Mouse (Mus musculus): ENCODE data around the gene Ccdc59. TPM values are rescaled to one million over a fixed set of nuclear protein-coding genes. Genes with fewer than 3 reads are reported as not detected.
A peak's percentile ranks its signal among the peaks of the same experiment; 100 is the strongest.

Ccdc59 gene
- polyA plus RNA-seq, 1 experiment from 2014 or later: 52.4 TPM

DNA sequence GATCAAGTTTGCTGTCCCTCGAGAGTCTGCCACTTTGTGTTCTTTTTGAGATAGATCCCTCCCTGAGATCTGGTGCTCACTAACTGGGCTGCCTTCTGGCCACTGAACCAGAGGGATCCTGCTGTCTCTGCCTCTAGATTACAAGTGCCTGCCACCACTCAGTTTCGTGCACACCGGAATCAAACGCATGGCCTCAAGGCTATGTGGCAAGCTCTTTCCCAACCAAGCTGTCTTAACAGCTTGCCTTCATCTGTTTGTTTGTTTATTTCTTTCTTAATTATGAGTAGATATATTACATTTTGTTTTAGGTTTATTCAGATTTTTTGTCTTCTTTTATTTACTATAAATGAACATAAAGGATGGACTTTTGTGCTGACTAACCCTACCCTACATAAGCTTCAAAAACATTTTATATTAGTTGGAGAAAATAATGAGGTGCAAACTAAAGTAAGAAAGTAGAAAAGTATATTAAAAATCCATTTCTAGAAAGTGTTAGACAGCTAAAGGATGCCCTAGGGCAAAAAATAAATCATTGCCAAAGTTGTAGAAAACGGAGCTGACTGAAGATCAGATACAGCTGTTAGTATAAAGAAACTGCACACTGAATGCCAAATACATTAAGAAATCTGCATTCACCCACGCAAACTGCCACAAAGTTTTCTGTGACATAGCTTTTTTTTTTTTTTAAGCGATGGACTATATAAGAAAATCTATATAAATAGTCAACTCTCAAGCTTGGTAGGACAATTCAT is 34.4 kb upstream of the Ccdc59 start:
- TF ChIP-seq CTCF (IDR thresholded peaks at IDR 0.05; ENCODE audit: low read depth): no peak
- H3K9me3 ChIP-seq (ENCODE audit: low read depth, low read length): no peaks in the 10 kb centered on the region
- no peak overlapping the region for H3K9ac ChIP-seq
- no peak overlapping the region for H3K4me2 ChIP-seq
- no peaks in the 10 kb centered on the region for H3K4me1 ChIP-seq (ENCODE audit: insufficient read depth)
- H3K4me3 ChIP-seq (ENCODE audit: low read depth, low read length): no peak overlapping the region
- WGBS: 36% methylated on average over 7 of the region's 7 CpGs
- no peaks in the 10 kb centered on the region for H3K27me3 ChIP-seq (ENCODE audit: insufficient read depth, low read length)
- ATAC-seq (ENCODE audit: insufficient read depth): peak; percentile 91
- H3K27ac ChIP-seq (ENCODE audit: low read depth): no peak overlapping the region
- DNase-seq: peak; percentile 92
- no peaks in the 10 kb centered on the region for H3K36me3 ChIP-seq (ENCODE audit: insufficient read depth)

DNA sequence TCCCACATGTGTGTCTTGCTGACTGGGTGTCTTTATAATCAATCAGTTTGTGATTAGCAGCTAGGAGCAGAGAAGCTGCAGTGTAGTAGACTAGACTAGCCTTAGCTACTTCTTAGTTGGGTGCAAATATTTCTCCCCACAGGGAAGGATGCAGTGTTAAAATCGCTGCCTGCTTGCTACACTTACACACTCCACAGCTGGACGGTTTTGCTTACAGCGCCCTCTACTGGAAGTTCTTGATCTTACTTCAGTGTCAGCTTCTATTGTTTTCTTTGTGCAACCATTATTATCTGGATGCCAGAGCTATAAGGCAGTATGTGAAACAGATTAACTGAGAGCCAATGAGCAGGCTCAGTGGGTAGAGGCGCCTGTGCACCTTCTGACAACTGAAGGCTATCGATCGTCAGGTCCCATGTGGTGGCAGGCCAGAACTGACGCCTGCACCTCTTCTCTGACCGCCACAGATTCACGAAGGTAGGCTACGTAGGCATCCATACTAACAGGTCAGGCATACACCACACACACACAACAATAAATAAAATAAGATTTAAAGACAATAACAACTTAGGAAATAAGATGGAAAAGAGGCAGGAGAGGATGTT is 6.1 kb upstream of the Ccdc59 start:
- 65% methylated on average over 10 of the region's 10 CpGs for WGBS
- H3K4me1 ChIP-seq (ENCODE audit: insufficient read depth): no peaks in the 10 kb centered on the region
- H3K4me2 ChIP-seq: no peak overlapping the region
- peak; percentile 49; the same call in 1 of the 2 replicates for ATAC-seq (ENCODE audit: insufficient read depth)
- DNase-seq: peak; percentile 73
- H3K27ac ChIP-seq (ENCODE audit: low read depth): no peak overlapping the region
- H3K4me3 ChIP-seq (ENCODE audit: low read depth, low read length): no peak overlapping the region
- peak; percentile 53 for TF ChIP-seq CTCF (IDR thresholded peaks at IDR 0.05; ENCODE audit: low read depth)
- no peak overlapping the region for H3K9ac ChIP-seq
- 0 out of 2 replicates have a peak, but pooled peaks cover 2% of the 10 kb centered on the region for H3K36me3 ChIP-seq (ENCODE audit: insufficient read depth)
- H3K9me3 ChIP-seq (ENCODE audit: low read depth, low read length): no peaks in the 10 kb centered on the region
- no peaks in the 10 kb centered on the region for H3K27me3 ChIP-seq (ENCODE audit: insufficient read depth, low read length)

DNA sequence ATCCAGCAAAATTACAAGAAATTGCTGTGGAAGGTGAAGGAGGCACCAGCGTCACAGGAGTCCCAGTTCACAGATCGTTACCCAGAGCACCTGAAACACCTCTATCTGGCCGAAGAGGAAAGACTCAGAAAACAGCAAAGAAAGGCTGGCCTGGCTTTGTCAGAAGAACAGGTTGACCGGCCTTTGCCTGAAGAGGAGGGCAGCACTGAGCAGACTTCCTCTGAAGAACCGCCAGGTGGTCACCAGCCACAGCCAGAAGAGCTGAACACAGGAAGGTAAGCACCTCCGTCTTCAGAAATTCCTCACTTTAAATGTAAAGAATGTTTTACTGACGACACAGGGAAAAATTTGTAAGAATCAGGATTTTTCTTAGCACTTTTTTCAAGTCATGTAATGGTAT is 1.7 kb downstream of the Ccdc59 start:
- Histone ChIP-seq H3K9ac (no peak overlapping the region), H3K27me3 (ENCODE audit: insufficient read depth, low read length) (no peaks in the 10 kb centered on the region), H3K4me2 (peak overlapping the region; percentile 69), H3K27ac (ENCODE audit: low read depth) (no peak overlapping the region), H3K4me1 (ENCODE audit: insufficient read depth) (peaks cover 4% of the 10 kb centered on the region; the same call in 1 of the 2 replicates), H3K4me3 (ENCODE audit: low read depth, low read length) (0 out of 2 replicates have a peak overlapping the region, but pooled peaks have one; percentile 17), H3K36me3 (ENCODE audit: insufficient read depth) (peaks cover 51% of the 10 kb centered on the region), H3K9me3 (ENCODE audit: low read depth, low read length) (no peaks in the 10 kb centered on the region)
- WGBS: 74% methylated on average over 7 of the region's 7 CpGs
- DNase-seq (no peak), ATAC-seq (ENCODE audit: insufficient read depth) (no peak)
- TF ChIP-seq CTCF (IDR thresholded peaks at IDR 0.05; ENCODE audit: low read depth): peak; percentile 20

DNA sequence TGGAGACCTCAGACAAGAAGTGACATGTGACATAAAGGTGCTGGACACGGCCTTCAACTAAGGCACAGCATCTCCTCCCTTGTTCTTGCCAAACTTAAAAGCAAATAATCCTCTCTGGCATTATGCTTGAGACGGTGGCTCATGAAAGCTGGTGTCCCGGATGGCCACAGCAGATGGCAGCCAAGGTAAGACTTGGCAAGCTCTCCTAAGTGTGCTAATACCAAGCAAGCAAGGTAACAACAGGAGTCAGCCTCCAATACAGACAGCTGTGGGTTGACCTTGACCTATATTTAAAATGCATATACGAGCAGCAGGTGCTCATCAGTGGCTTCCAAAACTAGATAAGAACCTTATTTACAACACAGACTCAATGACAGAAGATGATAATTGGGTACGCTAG is 9.4 kb downstream of the Ccdc59 start:
- H3K27me3 ChIP-seq (ENCODE audit: insufficient read depth, low read length): no peaks in the 10 kb centered on the region
- H3K4me2 ChIP-seq: no peak overlapping the region
- H3K9ac ChIP-seq: no peak overlapping the region
- WGBS: 85% methylated on average over 5 of the region's 5 CpGs
- TF ChIP-seq CTCF (IDR thresholded peaks at IDR 0.05; ENCODE audit: low read depth): no peak
- no peak for DNase-seq
- no peaks in the 10 kb centered on the region for H3K9me3 ChIP-seq (ENCODE audit: low read depth, low read length)
- H3K4me3 ChIP-seq (ENCODE audit: low read depth, low read length): no peak overlapping the region
- H3K36me3 ChIP-seq (ENCODE audit: insufficient read depth): peaks cover 53% of the 10 kb centered on the region
- H3K27ac ChIP-seq (ENCODE audit: low read depth): no peak overlapping the region
- no peaks in the 10 kb centered on the region for H3K4me1 ChIP-seq (ENCODE audit: insufficient read depth)
- no peak for ATAC-seq (ENCODE audit: insufficient read depth)

DNA sequence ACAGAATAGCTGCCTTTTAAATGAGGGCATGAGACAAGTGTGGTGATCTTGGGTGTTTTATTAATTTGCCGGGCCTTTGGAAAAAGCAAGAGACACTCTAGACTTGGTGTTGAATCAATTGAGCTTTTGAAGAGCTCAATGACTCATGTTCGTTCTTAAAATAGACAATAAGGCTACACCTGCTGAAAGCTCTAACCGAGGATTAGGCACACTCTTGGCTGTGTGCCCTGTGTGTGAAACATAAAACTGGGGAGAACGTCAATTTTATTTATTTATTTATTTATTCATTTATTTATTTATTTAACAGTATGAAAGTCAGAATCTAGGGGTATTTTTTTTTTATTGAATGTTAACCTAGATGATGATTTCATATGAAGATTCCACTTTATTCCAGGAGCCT is 10.3 kb downstream of the Ccdc59 start:
- Histone ChIP-seq H3K36me3 (ENCODE audit: insufficient read depth) (peaks cover 44% of the 10 kb centered on the region), H3K9me3 (ENCODE audit: low read depth, low read length) (no peaks in the 10 kb centered on the region), H3K4me1 (ENCODE audit: insufficient read depth) (no peaks in the 10 kb centered on the region), H3K9ac (no peak overlapping the region), H3K4me3 (ENCODE audit: low read depth, low read length) (no peak overlapping the region), H3K4me2 (no peak overlapping the region), H3K27me3 (ENCODE audit: insufficient read depth, low read length) (no peaks in the 10 kb centered on the region), H3K27ac (ENCODE audit: low read depth) (no peak overlapping the region)
- DNase-seq: no peak
- no peak for TF ChIP-seq CTCF (IDR thresholded peaks at IDR 0.05; ENCODE audit: low read depth)
- 74% methylated on average over 4 of the region's 4 CpGs for WGBS
- no peak for ATAC-seq (ENCODE audit: insufficient read depth)

DNA sequence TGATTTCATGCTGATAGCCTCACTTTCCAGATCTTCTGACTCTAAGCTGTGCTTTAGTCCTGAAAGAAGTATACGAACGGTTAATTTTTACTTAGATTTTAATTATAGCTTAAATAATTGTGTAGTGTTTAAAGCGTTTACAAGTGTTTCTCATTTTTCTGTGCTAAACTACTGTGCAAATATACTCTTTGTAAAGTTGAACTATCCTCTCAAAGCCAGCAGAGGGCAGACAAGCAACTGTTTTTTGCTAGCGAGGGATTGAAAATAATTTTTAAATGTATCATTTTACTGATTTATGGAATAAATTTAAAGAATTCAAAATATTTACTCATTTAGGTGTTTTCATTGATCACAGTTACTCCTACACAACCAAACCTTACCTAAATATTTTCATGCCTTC is 26.4 kb downstream of the Ccdc59 start:
- Histone ChIP-seq H3K4me1 (ENCODE audit: insufficient read depth) (no peaks in the 10 kb centered on the region), H3K27me3 (ENCODE audit: insufficient read depth, low read length) (no peaks in the 10 kb centered on the region), H3K9ac (no peak overlapping the region), H3K4me3 (ENCODE audit: low read depth, low read length) (no peak overlapping the region), H3K36me3 (ENCODE audit: insufficient read depth) (no peaks in the 10 kb centered on the region), H3K9me3 (ENCODE audit: low read depth, low read length) (no peaks in the 10 kb centered on the region), H3K4me2 (no peak overlapping the region), H3K27ac (ENCODE audit: low read depth) (no peak overlapping the region)
- DNase-seq (peak; percentile 70), ATAC-seq (ENCODE audit: insufficient read depth) (no peak)
- WGBS: 43% methylated on average over 4 of the region's 4 CpGs
- TF ChIP-seq CTCF (IDR thresholded peaks at IDR 0.05; ENCODE audit: low read depth): peak; percentile 56

Other genes starting within 250 kb of the Ccdc59 start
- 14.1 and 14.6 TPM in 2 replicates for gene Mettl25, start 313 bp downstream of the Ccdc59 start, polyA plus RNA-seq (2014; fragmentation: Nextera tagmentation; extraction: Ambion mirVana)